Mouse (Mus musculus): ENCODE measurements around the gene Man2b2. TPM values are rescaled to one million over a fixed set of nuclear protein-coding genes. Genes with fewer than 3 reads are reported as not detected.

The Man2b2 gene
- polyA plus RNA-seq (2015; fragmentation: Nextera tagmentation; extraction: Ambion mirVana) = 11.7 and 13.1 TPM in 2 replicates

DNA sequence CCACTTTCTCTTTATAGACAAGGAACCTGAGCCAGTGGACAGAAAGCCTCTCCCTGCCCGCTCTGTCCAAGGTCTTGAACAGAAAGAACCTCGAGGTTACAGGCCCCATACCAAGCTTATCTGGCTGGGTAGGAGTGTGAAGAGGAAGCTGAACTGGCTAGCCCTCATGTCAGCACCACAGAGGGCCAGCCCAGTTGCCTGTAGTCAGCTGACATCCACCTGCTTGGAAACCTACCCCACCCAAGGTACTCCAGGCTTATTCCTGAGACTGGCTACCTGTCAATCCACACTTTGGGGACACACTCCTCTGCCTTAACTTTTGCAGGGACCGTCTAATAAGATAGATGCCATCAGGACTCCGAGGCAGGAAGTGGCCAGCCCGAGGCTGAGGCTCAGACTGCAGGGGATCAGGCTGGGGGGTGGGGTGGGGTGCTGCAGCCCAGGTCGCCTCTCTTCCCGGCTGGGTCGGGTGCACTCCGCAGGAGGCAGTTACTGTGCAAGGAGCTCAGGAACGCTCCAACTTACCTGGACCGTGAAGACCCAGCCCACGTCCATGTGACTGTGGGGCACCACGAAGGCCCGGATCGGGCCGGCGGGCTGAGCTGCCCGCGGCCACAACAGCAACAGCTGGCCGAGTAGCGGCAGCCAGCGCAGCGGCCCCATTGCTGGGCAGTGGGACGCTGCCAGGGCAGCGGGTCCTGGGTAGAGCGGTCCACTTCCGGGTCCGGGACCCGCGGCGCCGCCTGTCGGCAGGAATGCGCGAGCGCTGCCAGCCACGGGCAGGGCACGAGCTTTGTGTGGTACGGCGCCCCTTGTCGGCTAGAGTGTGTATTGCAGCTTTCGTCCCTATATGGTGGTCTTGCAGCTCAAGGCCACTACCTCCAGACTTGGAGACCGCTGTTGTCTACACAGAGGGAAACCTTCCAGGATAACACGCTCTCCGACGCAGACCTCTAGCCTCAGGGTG lies at the start of gene Man2b2:
Gene Man2b2 (minus strand): TSS at position 741 of the 967 bp plus-strand sequence.
- no peaks in the 10 kb centered on the region; the same call in 1 of the 2 replicates for H3K27me3 ChIP-seq (replicated peaks)
- peak within 1 kb of the TSS; percentile 46 for H3K4me3 ChIP-seq
- WGBS = 4% methylated on average over 45 of the region's 46 CpGs
- H3K4me2 ChIP-seq = peak within 1 kb of the TSS; percentile 66
- peak within 1 kb of the TSS; percentile 27; the same call in 1 of the 2 replicates for H3K9ac ChIP-seq
- H3K27ac ChIP-seq = no peak within 1 kb of the TSS
- H3K4me1 ChIP-seq = peaks cover 7% of the 10 kb centered on the region
- ATAC-seq (replicated peaks) = peak; percentile 84
- H3K36me3 ChIP-seq (replicated peaks) = no peaks in the 10 kb centered on the region
- no peaks in the 10 kb centered on the region for H3K9me3 ChIP-seq

DNA sequence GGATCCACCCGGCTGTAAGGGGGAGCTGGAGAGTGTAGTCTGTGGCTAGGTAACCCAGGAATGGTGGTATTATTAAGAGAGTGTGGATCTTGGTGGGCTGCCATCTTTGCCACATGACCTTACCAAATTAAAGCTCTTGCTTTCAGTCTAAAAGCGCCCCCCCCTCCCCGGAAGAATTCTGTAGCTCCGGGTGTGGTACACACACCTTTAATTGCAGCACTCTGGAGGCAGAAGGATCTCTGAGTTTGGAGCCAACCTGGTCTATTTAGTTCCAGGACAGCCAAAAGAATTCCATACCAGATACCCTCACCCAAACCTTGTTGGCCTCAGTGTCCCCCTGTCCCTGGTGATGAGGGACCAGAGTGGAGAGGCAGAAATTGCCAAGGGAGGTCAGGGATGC lies 48.3 kb upstream of the Man2b2 start:
- Histone ChIP-seq H3K9ac (no peak overlapping the region), H3K4me2 (no peak overlapping the region), H3K27me3 (replicated peaks) (no peaks in the 10 kb centered on the region), H3K27ac (no peak overlapping the region), H3K4me3 (no peak overlapping the region), H3K4me1 (no peaks in the 10 kb centered on the region), H3K36me3 (replicated peaks) (no peaks in the 10 kb centered on the region), H3K9me3 (no peaks in the 10 kb centered on the region)
- ATAC-seq (replicated peaks) = no peak
- WGBS = 88% methylated on average over 4 of the region's 4 CpGs

DNA sequence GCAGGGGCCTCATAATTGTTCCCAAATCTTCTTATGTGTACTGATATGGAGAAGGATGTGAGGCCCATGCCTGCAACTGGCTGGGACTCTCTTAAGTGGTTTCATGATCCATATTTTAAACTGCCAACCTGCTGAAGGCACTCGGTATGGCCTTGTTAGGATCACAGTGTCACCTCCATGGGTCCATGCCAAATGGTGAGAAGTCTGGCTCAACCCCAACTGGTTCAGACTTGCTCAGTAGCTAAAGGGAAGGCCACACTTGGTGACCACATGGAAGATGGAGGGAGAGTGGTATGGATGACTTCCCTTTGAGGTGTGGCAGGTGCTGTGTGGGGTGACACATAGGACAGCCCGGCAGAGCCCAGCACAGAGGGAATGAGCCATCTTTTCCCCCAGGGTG lies 47.2 kb upstream of the Man2b2 start:
- WGBS = 87% methylated on average over 2 of the region's 2 CpGs
- Histone ChIP-seq H3K36me3 (replicated peaks) (no peaks in the 10 kb centered on the region), H3K4me3 (no peak overlapping the region), H3K27me3 (replicated peaks) (peaks cover 4% of the 10 kb centered on the region; the same call in 1 of the 2 replicates), H3K4me1 (no peaks in the 10 kb centered on the region), H3K27ac (no peak overlapping the region), H3K9me3 (no peaks in the 10 kb centered on the region), H3K4me2 (no peak overlapping the region), H3K9ac (no peak overlapping the region)
- no peak for ATAC-seq (replicated peaks)

DNA sequence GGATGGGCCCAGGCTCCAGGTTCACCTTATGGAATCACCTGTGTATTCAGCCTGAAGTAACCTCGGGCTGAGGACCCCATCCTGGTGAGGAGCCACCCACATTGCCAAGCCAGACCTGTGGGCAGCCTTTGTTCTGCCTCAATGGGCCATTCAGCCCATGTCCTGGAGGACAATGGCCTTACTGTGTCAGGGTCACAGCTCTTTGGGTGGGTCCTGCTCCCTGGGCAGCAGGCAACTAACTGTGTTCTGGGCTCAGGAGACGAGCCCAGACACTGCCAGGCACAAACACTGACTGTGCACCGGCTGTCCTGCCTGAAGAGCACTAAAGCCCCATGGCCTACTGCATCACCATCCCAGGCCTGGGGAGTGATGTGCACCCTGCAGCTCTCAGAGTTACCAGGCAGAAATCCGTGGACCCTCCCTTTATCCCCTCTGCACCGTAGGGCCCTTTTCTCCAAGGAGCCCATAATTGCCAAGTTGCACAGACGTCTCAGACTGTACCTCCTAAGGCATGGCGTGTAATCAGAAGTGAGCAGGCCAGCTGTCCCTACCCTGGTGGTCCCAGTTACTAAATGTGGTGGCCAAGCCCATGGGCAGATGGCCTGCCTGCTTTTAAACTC lies 46.4 kb upstream of the Man2b2 start:
- Histone ChIP-seq H3K36me3 (replicated peaks) (no peaks in the 10 kb centered on the region), H3K9me3 (no peaks in the 10 kb centered on the region), H3K4me2 (no peak overlapping the region), H3K9ac (no peak overlapping the region), H3K27me3 (replicated peaks) (peaks cover 10% of the 10 kb centered on the region; the same call in 1 of the 2 replicates), H3K4me1 (no peaks in the 10 kb centered on the region), H3K27ac (no peak overlapping the region), H3K4me3 (no peak overlapping the region)
- ATAC-seq (replicated peaks) = no peak
- WGBS = 36% methylated on average over 7 of the region's 7 CpGs

DNA sequence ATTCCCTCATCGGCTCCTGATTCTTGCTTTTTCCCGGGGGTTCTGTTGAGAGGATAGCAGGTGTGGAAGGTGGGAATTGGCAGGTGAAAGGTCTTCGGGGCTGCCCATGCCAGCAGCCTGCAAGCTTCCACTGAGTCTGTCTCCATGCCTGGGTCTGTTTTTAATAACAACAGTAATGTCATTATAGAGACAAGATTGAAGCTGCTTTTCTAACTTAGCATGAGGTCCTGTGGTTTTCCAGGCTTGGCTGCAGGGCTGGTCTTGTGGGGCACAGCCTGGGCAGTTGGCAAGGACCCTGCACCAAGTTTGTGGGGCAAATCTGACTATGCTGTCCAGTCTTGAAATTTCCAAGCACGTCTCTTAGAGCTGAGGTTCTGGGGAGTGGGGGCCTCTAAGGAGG lies 45.5 kb upstream of the Man2b2 start:
- H3K27ac ChIP-seq = no peak overlapping the region
- H3K27me3 ChIP-seq (replicated peaks) = peaks cover 18% of the 10 kb centered on the region; the same call in 1 of the 2 replicates
- H3K4me3 ChIP-seq = no peak overlapping the region
- no peak for ATAC-seq (replicated peaks)
- H3K9ac ChIP-seq = no peak overlapping the region
- H3K4me1 ChIP-seq = no peaks in the 10 kb centered on the region
- H3K36me3 ChIP-seq (replicated peaks) = no peaks in the 10 kb centered on the region
- H3K4me2 ChIP-seq = no peak overlapping the region
- 82% methylated on average over 4 of the region's 4 CpGs for WGBS
- H3K9me3 ChIP-seq = no peaks in the 10 kb centered on the region

DNA sequence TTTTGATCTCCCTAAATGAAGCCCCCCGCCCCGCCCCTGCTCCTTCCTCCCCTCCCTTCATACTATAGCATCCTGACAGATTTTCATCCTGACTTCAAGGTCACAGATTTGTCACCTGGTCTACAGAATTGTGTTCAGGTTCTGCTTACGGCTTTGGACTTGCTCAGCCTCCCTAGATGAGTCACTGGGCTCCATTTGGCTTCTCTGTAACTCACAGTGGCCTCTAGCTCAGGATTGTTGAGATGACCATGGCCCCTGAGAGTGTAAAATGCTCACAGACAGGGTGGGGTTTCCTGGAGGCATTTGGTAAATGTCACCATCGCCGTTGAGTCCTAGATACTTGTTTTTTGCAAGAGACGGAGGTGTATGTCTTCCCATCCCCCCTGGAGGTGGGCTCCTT lies 40.5 kb upstream of the Man2b2 start:
- H3K4me1 ChIP-seq = peaks cover 22% of the 10 kb centered on the region
- ATAC-seq (replicated peaks) = no peak
- H3K27me3 ChIP-seq (replicated peaks) = peaks cover 62% of the 10 kb centered on the region
- H3K9ac ChIP-seq = no peak overlapping the region
- peak overlapping the region; percentile 81; the same call in 1 of the 2 replicates for H3K4me2 ChIP-seq
- WGBS = 90% methylated on average over 6 of the region's 6 CpGs
- H3K4me3 ChIP-seq = peak overlapping the region; percentile 53; the same call in 1 of the 2 replicates
- H3K9me3 ChIP-seq = no peaks in the 10 kb centered on the region
- no peaks in the 10 kb centered on the region for H3K36me3 ChIP-seq (replicated peaks)
- no peak overlapping the region for H3K27ac ChIP-seq

DNA sequence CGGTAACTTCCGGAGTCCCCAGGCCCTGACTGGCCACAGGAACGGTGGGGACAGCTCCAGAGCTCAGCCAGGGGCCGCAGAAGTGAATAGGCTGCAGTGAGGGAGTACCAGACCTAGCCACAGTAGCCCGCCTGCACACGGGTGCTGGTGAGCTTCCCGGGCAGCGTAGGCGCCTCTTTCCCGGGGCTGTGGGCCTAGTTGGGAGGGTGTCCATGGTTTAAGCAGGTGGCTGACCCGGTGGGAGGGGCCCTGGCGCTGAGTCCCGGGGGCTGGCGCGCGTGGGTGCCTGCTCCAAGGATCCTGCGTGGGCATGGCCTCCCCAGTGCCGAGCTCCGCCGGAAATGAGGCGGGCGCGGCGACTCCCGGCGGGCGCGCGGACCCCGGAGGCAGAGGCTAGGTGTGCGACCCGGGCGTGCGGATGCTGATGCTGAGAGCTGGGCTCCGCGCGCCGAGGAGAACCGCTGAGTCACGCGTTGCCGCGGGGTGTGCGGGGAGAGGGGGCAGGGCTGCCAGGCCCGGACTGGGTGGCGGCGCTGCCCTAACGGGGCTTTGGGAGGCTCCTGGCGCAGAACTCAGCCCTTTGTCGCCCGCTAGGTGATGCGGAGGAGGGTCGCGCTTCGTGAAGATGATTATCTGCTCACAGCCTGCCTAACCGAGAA lies 39.3 kb upstream of the Man2b2 start:
- Histone ChIP-seq H3K4me2 (peak overlapping the region; percentile 81), H3K27ac (peak overlapping the region; percentile 82), H3K36me3 (replicated peaks) (no peaks in the 10 kb centered on the region), H3K9ac (peak overlapping the region; percentile 70), H3K4me1 (peaks cover 22% of the 10 kb centered on the region), H3K9me3 (no peaks in the 10 kb centered on the region), H3K27me3 (replicated peaks) (peaks cover 62% of the 10 kb centered on the region), H3K4me3 (peak overlapping the region; percentile 53)
- WGBS = under 1% methylated on average over 54 of the region's 56 CpGs
- peak; percentile 54 for ATAC-seq (replicated peaks)

DNA sequence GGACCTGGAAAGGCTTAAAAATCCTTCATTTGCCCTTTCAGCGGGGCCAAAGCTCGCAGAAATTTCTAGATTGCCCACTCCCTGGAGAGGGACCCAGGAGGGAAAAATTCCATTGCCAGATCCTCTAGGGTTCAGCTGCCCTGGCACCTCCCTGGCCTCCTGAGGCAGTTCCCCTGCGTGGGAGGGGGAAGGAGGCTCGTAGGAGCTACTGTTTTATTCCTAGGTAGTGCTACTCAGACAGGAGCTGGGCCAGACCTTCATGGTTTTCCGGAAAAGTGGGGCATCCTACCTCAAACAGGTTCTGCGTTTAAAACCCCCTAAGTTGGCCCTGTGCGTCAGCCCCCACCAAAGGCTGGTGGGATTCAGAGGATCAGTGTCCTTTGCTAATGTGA lies 38.7 kb upstream of the Man2b2 start:
- Histone ChIP-seq H3K9me3 (no peaks in the 10 kb centered on the region), H3K27me3 (replicated peaks) (peaks cover 62% of the 10 kb centered on the region), H3K4me3 (peak overlapping the region; percentile 53), H3K36me3 (replicated peaks) (no peaks in the 10 kb centered on the region), H3K9ac (peak overlapping the region; percentile 70), H3K4me1 (peaks cover 22% of the 10 kb centered on the region), H3K27ac (peak overlapping the region; percentile 82), H3K4me2 (peak overlapping the region; percentile 81)
- WGBS = 0% methylated on average over 7 of the region's 7 CpGs
- ATAC-seq (replicated peaks) = peak; percentile 35; the same call in 1 of the 2 replicates

DNA sequence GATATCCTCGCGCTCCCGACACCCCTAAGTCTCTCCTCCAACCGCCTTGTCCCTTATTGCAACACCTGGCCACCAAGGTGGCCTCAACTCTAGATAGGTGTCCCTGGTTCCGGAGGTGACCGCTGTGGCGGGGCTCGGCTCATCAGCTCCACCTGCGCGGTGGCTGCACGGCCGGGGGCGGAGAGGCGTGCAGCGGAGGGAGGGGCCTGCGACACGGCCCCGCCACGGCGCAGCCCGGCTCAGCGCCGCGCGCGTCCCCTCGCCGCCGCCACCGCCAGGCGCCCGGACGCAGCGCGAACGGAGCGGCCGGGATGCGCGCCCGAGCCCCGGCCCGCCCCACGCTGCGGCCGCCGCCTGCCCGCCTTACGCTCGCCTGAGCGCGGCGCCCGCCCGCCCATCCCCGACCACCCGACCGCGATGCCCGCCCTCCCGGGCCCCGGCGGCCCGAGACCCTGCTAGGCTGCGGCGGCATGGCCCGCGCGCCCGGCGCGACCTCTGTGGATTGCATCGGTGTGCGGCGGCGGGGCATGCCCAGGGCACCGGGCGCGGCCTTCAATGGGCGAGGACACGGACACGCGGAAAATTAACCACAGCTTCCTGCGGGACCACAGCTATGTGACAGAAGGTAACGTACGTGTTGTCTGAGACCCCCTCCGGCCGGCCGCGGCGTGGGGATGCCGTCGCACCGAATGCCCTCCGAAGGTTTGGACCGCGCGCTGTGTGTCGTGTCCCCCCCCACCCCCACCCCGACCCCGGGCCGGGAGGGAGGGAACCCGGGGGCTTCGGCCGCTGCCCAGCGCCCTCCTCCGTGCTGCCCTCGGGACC lies 38.0 kb upstream of the Man2b2 start, which contains the start of gene Ppp2r2c:
Gene Ppp2r2c (plus strand): TSS at position 248 of the 825 bp plus-strand sequence.
- ATAC-seq (replicated peaks) = peak; percentile 76
- Histone ChIP-seq H3K4me2 (peak within 1 kb of the TSS; percentile 81), H3K9me3 (no peaks in the 10 kb centered on the region), H3K27me3 (replicated peaks) (peaks cover 62% of the 10 kb centered on the region), H3K27ac (peak within 1 kb of the TSS; percentile 82), H3K4me3 (peak within 1 kb of the TSS; percentile 53), H3K9ac (peak within 1 kb of the TSS; percentile 70), H3K36me3 (replicated peaks) (no peaks in the 10 kb centered on the region), H3K4me1 (peaks cover 22% of the 10 kb centered on the region)
- under 1% methylated on average over 73 of the region's 108 CpGs for WGBS

DNA sequence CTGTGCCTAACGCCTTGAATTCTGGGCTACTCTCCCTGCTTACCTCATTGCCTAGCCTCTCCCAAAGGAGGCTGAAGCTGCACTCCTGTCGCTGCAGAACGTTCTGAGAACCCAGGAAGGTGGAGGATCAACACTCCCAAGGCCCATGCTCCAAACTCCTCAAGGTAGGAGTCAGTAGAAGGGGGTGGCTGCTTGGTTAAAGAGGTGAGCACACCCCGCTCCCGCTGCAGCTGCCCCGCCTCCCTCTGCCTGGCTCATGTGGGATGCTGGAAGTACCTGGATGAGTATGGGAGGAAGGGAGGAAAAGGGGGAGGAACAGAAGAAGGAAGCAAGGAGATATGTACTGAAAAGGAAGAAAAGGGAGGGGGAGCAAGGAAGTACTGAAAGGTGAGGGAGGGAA lies 37.1 kb upstream of the Man2b2 start:
- Histone ChIP-seq H3K9ac (peak overlapping the region; percentile 70), H3K9me3 (no peaks in the 10 kb centered on the region), H3K4me2 (peak overlapping the region; percentile 81), H3K4me3 (peak overlapping the region; percentile 53), H3K36me3 (replicated peaks) (no peaks in the 10 kb centered on the region), H3K27ac (no peak overlapping the region), H3K27me3 (replicated peaks) (peaks cover 57% of the 10 kb centered on the region), H3K4me1 (peaks cover 22% of the 10 kb centered on the region)
- whole genome bisulfite sequencing = 6% methylated on average over 6 of the region's 6 CpGs
- no peak; the same call in 1 of the 2 replicates for ATAC-seq (replicated peaks)

DNA sequence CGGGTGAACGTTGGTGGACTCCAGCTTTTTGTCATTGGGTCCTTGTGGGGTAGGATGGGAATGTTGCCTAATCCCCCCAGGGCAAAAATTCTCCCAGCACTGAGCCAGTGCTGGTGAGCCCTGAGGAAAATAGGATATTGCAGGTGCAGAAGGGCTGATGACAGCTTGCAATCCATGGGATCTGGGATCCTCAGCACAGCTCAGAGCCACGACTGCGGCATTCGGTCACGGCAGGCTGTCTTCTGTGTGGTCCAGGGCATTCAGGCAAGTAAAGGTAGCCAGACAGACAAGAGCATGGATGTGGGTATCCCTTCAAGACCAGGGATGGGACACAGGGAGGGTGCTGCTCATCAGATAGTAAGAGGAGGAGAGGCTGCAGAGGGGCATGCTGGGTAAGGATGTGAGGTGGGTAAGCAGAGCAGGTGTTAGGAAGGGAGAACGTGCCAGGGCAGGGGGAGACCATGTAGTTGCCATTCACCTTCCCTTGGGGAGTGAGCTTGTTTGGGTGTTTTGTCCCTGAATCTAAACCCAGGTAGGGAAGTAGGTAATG lies 36.3 kb upstream of the Man2b2 start:
- Histone ChIP-seq H3K36me3 (replicated peaks) (no peaks in the 10 kb centered on the region), H3K4me2 (peak overlapping the region; percentile 81; the same call in 1 of the 2 replicates), H3K27ac (no peak overlapping the region), H3K27me3 (replicated peaks) (peaks cover 52% of the 10 kb centered on the region), H3K9me3 (no peaks in the 10 kb centered on the region), H3K4me1 (peaks cover 22% of the 10 kb centered on the region), H3K9ac (no peak overlapping the region), H3K4me3 (peak overlapping the region; percentile 53)
- 65% methylated on average over 7 of the region's 7 CpGs for WGBS
- ATAC-seq (replicated peaks) = no peak
